Comparison of ENCODE assay signal across 19 mouse cellular contexts in the genomic region with DNA sequence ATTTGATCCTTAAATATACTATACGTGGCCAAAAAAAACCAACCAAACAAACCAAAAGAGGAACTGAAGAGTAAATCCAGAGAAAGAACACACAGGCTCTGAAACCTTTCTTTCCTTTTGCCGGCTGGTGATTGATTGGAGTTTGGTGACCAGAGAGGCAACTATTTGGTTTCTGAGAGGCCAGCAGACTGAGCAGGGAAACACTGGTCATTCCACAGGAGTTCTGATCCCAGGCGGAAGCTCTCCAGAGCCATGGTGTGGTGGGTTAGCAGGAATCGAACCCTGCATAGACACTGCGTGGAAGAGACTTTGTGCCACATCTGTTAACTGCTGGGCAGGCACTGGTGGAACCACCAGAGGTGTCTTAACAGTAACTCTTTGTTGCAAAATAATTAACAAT. TPM values are rescaled to one million over a fixed set of nuclear protein-coding genes. Genes with fewer than 3 reads are reported as not detected.
A peak's percentile ranks its signal among the peaks of the same experiment; 100 is the strongest.
DNase-seq lines count a peak whose midpoint lies in the region; ATAC-seq and TF ChIP-seq lines count a peak whose summit lies in the region.
"Had no signal": no experiment of that assay in that cellular context is flagged by ENCODE, and none has a peak within 500 bp of the region (broad histone marks: within the 10 kb centered on the region; RNA-seq: fewer than 3 reads in every experiment).

No protein-coding gene starts in this region.

- H3K4me1 ChIP-seq in midbrain, embryonic 11.5 days (ENCODE audit: control insufficient read depth, insufficient read depth, low read length) = no peaks in the 10 kb centered on the region
- no peaks in the 10 kb centered on the region for H3K4me1 ChIP-seq in midbrain, postnatal 0 days (ENCODE audit: insufficient read depth, low read length)

- H3K9ac ChIP-seq in midbrain, embryonic 11.5 days (ENCODE audit: low read length) = no peak overlapping the region
- no peak overlapping the region for H3K9ac ChIP-seq in midbrain, postnatal 0 days (replicated peaks; ENCODE audit: low read length, poor library complexity, severe bottlenecking)

- peaks cover 2% of the 10 kb centered on the region; the same call in 1 of the 2 replicates for H3K36me3 ChIP-seq in midbrain, embryonic 11.5 days (ENCODE audit: control insufficient read depth, insufficient read depth, low read length)
- H3K36me3 ChIP-seq in midbrain, postnatal 0 days (ENCODE audit: insufficient read depth, low read length) = peaks cover 42% of the 10 kb centered on the region

- H3K27me3 ChIP-seq in midbrain, embryonic 11.5 days (ENCODE audit: control insufficient read depth, insufficient read depth, low read length) = no peaks in the 10 kb centered on the region
- H3K27me3 ChIP-seq in midbrain, postnatal 0 days (ENCODE audit: insufficient read depth, low read length) = no peaks in the 10 kb centered on the region
- H3K27me3 ChIP-seq: CH12.LX, Patski had no signal

- H3K9me3 ChIP-seq in midbrain, embryonic 11.5 days (ENCODE audit: control insufficient read depth, low read length) = no peaks in the 10 kb centered on the region
- no peaks in the 10 kb centered on the region for H3K9me3 ChIP-seq in midbrain, postnatal 0 days (ENCODE audit: low read length)
- H3K9me3 ChIP-seq: G1E had no signal

- TF ChIP-seq CTCF in midbrain, postnatal 0 days (IDR thresholded peaks at IDR 0.05) = no peak

- H3K27ac ChIP-seq in midbrain, embryonic 11.5 days (ENCODE audit: low read depth, low read length) = no peak overlapping the region
- H3K27ac ChIP-seq in midbrain, postnatal 0 days (ENCODE audit: low read depth, low read length) = no peak overlapping the region

- ATAC-seq in midbrain, embryonic 11.5 days (ENCODE audit: low FRiP score) = no peak
- no peak for ATAC-seq in midbrain, postnatal 0 days (ENCODE audit: low FRiP score)
- ATAC-seq in granulocyte monocyte progenitor cell, adult 5-6 weeks (replicated peaks; ENCODE audit: poor library complexity, severe bottlenecking) = peak; percentile 34; the same call in 1 of the 2 replicates
- ATAC-seq: activated CD4-positive, CD25-positive, alpha-beta regulatory T cell, adult 4 months; CD4-positive, CD25-positive, alpha-beta regulatory T cell, adult 4 months; Patski had no signal

- DNase-seq in midbrain, embryonic 11.5 days (ENCODE audit: low spot score, missing footprints) = peak; percentile 73
- DNase-seq in midbrain, postnatal 0 days (ENCODE audit: low spot score) = no peak
- DNase-seq in cerebellum, adult 9-10 months = no peak
- DNase-seq: adrenal gland, adult 2 months; adrenal gland, adult 8-10 months; adrenal gland, postnatal 10 days; adrenal gland, postnatal 14 days; adrenal gland, postnatal 25 days; adrenal gland, postnatal 36 days; B cell, adult 2 months; cerebellum, adult 11 months; cerebellum, adult 11-12 months; cerebellum, adult 18-20 months had no signal

- WGBS in midbrain, embryonic 11.5 days = 86% methylated on average over 5 of the region's 5 CpGs
- WGBS in midbrain, postnatal 0 days = 87% methylated on average over 5 of the region's 5 CpGs

- no peak overlapping the region for H3K4me3 ChIP-seq in midbrain, embryonic 11.5 days (ENCODE audit: low read depth, low read length)
- no peak overlapping the region for H3K4me3 ChIP-seq in midbrain, postnatal 0 days (ENCODE audit: low read depth, low read length)

- H3K4me2 ChIP-seq in midbrain, embryonic 11.5 days = no peak overlapping the region
- no peak overlapping the region for H3K4me2 ChIP-seq in midbrain, postnatal 0 days (ENCODE audit: low read depth, low read length, poor library complexity, severe bottlenecking)

RNA-seq across cellular contexts. Expression of gene Eif2d, which starts 25.1 kb away (rescaled TPM):
- polyA plus RNA-seq in midbrain, embryonic 11.5 days (2014; fragmentation: Nextera tagmentation; extraction: Ambion mirVana) = 55.7 and 56.7 TPM in 2 replicates
- total RNA-seq in midbrain, postnatal 0 days (2014; rRNA removed) = 29.2 and 32.3 TPM in 2 replicates
- 43.2 and 43.4 TPM in 2 replicates for polyA plus RNA-seq in midbrain, postnatal 0 days (2015; fragmentation: Nextera tagmentation; extraction: Ambion mirVana)
- total RNA-seq in granulocyte monocyte progenitor cell, adult 5-6 weeks (2014; fragmentation: Nextera tagmentation) = 43.3 and 44.9 TPM in 2 replicates
- 17.1 and 25.6 TPM in 2 replicates for total RNA-seq in granulocyte monocyte progenitor cell, adult 5-6 weeks (2017)

RNA-seq across cellular contexts. Expression of gene Dyrk3, which starts 39.9 kb away (rescaled TPM):
- 17.2 and 23.4 TPM in 2 replicates for polyA plus RNA-seq in midbrain, embryonic 11.5 days (2014; fragmentation: Nextera tagmentation; extraction: Ambion mirVana)
- 10.6 and 12.0 TPM in 2 replicates for total RNA-seq in midbrain, postnatal 0 days (2014; rRNA removed)
- 13.0 and 13.4 TPM in 2 replicates for polyA plus RNA-seq in midbrain, postnatal 0 days (2015; fragmentation: Nextera tagmentation; extraction: Ambion mirVana)
- total RNA-seq in granulocyte monocyte progenitor cell, adult 5-6 weeks (2014; fragmentation: Nextera tagmentation) = 6.1 and 6.2 TPM in 2 replicates
- 4.1 and 6.3 TPM in 2 replicates for total RNA-seq in granulocyte monocyte progenitor cell, adult 5-6 weeks (2017)
